Mouse (Mus musculus) left cerebral cortex, postnatal 4 days (tissue): ENCODE results near the gene Olfr433. TPM values are rescaled to one million over a fixed set of nuclear protein-coding genes. Genes with fewer than 3 reads are reported as not detected.
"Not testable (repeated sequence)": the region's sequence is repeated elsewhere in the genome, so short reads cannot be mapped to it uniquely, and the experiment has no call there.

Experiments used
- DNase-seq: peaks from one replicate; pipeline ENCODE4 v3.0.0-alpha.2; 2022
- intact Hi-C: fragments of 180-260 bp; cut with DNase I; formaldehyde crosslinking; loops from one replicate; pipeline ENCODE4 v1.15.1; 2025
- total RNA-seq, 2 experiments: library from RNA; stranded (reverse); gene quantifications; 2 replicates each; pipeline ENCODE4 v1.2.3; 2021

Olfr433 gene
- not detected for total RNA-seq

DNA sequence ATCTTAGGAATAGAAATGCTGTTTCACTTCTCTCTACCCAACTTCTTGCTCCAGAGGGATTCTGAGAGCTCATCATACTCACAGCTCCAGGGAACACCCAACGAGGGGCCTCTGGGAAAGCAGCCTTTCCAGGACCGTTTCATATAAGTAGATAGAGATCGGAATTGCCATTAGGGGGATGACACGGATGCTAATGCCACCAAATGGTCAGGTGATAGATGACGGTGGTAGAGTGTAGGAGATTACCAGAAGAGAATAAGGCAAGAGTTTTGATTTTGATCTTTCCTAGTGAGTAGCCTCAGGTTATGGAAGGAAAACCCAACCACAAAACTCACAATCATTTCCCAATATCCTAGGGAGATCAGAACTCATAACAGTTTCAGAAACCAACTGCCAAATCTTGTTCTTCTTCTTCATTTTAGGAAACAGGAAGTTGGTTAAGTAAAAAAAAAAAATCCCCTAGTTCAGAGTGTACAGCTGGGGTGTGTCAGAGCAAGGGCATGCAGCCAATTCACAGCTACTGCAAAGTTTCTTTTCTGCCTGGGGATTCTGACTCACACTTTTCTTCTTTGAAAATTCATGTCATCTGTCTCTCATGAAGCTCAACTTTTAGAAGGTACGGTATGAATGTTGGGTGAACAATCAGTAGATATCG, at the start of gene Olfr433:
Gene Olfr433 (plus strand): TSS at position 183 of the 655 bp plus-strand sequence.
- DNase-seq, result no peak
- intact Hi-C loops, result no loop called here

DNA sequence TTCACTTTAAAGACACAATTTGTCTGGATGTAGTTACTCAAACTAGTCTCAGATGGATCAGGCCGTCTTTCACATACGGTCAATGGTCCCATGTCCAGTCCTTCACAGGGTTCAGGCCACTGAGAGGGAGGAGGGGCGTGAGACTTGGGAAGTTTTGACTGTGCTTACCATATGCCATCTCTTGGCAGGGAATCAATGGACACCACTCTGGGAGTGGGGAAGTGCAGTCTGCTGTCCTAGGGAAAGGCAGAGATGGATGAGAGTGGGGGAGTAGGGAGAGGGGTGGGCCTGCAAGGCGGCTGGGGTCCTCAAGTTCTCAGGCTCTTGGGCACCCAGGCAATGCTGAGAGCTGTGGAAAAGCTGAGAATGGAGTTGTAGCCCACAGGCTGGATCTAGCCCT, 45.5 kb upstream of the Olfr433 start:
- intact Hi-C loops, result no loop called here
- DNase-seq, result peak; percentile 39

DNA sequence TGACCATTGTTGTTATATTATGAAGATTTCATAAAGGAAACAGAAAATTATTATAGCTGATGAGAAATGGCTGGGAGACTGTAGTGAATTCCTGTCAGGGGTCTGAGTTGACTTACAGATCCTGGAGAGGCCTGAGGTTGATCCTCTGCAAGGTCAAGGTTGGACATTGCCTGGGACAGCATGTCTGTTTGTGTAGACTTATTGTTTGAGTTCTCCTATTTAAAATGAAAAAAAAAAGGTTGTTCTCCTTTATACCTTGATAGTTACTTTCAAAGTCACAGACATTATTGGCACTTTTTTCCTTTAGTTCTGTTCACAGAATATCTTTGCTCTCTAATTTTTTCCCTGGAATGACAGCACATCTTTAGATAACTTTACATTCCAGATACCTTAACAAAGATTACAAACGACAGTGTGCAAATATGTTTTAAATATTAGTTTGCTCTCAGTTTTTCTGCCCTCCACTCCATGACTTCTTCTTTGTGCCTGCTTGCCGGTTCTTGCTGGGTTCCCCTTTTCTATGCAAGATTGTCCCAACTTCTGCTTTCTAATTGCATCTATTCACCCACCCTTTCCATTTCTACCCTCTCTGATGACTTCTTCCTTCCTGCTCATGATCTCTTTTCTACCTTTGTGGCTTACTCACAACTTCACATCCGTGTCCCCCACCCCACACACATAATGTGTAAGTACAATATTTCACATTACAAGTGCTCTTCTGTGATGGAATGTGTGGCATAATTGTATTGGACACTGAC, 36.0 kb upstream of the Olfr433 start:
- DNase-seq, intact Hi-C loops: not testable (repeated sequence)

DNA sequence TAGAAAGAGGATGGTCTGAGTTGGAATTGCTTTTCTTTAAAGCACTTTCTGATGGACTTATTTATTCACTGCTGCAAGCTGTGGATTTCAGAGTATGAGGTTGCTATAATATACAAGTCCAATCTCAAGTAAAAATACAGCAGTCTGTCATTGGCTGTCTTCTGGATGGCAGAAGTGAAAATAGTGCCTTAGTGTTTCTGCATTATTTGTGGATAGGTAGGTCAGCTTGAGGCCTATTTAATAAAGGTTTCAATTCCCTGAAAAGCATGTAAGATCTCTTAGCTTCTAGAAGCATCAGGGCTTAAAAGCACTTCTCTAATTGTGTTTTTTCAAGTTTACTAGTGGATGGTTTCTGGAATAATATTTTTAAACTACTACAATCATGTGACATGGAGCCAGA, 33.5 kb upstream of the Olfr433 start:
- intact Hi-C loops, result not testable (repeated sequence)

DNA sequence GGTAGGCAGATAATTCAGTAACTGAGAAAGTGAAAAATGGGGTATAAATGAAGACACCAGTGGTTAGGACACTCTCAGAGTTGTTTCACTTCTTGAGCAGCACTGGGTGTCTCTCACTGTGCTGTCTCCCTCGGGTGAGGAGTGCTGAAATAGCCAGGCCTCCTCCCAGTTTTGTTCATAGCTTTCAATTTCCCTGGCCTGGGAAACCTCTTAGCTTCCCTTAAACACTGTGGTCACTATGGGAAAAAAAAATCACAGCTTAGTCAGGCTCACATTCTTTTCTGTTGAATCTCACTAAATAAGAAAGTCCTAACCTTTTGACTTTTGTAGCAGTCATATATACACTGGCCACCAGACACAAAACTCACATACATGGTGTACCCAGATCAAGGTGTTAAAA, 8.8 kb upstream of the Olfr433 start, which contains the start of gene Ifi205:
Gene Ifi205 (minus strand): TSS at position 113 of the 400 bp plus-strand sequence.
- no peak for DNase-seq
- intact Hi-C loops, result no loop called here

More for the DNA sequence above, 33.5 kb upstream of the Olfr433 start:
- DNase-seq, result not testable (repeated sequence)

DNA sequence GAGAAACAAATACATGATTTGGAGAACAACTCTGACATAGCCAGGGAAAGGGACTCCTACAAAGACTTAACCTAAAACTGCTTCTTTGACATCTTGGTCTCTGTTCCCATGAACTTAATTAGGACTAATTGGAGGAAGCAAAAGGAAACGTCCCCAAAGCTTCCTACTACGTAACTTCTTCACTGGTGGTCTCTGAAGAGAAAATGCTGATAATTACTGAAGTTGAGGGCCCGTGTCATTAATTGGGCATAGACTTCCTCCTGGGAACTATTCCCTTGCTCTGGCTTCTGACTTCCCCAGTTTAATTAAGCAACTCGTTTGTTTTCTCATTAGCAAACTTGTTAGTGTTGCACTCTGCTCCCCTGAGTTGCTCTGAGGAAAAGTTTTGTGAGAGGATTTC, 4.7 kb upstream of the Olfr433 start:
- no peak for DNase-seq
- intact Hi-C loops, result no loop called here

DNA sequence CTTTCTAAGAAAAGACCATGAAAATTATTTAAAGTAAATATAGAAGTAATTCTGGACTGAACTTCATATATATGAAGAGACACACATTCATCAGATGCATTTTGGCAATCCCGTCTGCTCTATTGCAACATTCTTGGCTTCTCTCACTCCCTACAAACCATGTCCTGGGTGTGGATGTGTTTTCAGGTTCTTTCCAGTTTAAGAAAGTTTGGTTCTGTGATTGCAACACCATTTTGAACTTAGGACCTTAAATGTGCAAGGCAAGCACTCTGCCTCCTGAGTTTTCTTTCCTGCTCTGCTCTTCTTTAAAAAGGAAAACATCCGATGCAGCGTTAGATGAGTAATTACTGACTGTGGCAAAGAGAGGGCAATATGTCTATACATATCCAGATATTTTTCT, 2.0 kb upstream of the Olfr433 start:
- DNase-seq, result no peak
- intact Hi-C loops, result no loop called here

DNA sequence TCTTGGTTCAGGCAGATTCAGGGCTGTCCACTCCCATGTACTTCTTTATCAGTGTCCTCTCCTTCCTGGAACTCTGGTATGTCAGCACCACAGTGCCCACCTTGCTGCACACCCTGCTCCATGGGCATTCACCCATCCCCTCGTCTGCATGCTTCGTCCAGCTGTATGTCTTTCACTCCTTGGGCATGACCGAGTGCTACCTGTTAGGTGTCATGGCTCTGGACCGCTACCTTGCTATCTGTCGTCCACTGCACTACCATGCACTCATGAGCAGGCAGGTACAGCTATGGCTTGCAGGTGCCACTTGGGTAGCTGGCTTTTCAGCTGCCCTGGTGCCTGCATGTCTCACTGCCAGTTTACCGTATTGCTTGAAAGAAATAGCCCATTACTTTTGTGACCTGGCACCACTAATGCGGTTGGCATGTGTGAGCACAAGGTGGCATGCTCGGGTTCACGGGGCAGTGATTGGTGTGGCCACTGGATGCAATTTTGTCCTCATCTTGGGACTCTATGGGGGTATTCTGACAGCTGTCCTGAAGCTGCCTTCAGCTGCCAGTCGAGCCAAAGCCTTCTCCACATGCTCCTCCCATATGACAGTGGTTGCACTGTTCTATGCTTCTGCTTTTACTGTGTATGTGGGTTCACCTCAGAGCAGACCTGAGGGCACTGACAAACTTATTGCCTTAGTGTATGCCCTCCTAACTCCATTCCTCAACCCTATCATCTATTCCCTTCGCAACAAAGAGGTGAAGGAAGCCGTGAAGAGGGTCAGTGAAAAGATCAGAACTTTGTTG, 1.8 kb downstream of the Olfr433 start:
- DNase-seq, intact Hi-C loops: not testable (repeated sequence)

DNA sequence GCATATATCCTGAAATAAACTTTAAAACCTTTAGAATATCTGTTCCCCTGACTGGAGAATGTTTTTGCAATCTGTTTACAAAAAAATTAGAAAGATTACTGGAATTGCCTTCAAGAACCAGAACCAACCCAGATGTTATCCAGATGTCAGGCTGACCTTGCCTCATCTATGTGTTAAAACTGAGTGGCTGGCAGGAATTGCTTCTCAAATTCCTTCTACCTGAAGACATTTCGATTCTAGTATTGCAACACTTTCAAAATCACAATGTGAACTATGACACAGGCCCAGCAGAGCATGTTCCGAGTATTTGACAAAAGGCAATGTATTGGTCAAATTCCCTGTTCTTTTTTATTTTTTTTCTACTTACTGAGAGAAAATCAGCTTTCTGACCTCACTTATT, 3.9 kb downstream of the Olfr433 start:
- intact Hi-C loops, result no loop called here
- DNase-seq, result no peak

DNA sequence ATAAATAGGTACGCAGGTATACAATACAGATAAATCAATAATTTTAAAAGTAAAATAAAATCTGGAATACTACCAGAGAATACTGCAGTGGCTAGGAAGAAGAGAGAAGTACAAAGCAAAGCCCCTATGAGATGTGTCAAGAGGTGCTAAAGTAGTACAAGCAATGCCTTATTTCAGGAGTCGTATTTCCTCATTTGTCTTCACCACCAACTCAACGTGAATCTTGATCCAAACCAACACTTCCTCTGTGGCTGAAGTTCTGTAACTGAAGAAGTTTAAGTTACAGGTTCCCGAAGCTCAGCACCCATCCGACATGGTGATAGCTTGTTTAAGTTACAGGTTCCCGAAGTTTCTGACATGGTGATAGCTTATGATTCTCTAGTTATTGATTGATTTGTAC, 7.7 kb downstream of the Olfr433 start:
- intact Hi-C loops, DNase-seq: not testable (repeated sequence)

DNA sequence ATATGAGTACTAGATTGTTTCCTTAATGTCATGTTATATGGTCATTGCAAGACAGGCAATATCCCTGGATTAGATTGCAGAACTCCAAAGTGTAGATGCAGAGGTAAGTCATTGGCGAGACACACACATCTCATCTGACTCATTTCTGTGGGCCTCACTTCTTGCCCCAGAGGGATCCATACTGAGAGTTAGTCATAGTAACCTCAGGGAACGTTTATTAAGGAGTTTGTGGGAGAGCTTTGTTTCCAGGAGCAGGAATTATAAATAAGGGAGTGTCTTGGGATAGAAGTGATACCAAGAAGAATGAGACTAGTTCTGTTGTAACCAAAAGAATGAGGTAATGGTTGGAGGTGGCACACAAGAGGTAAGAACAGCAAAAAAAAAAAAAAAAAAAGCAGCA, 8.4 kb downstream of the Olfr433 start, which contains the start of gene Olfr432:
Gene Olfr432 (plus strand): TSS at position 313 of the 400 bp plus-strand sequence.
- intact Hi-C loops, result no loop called here
- DNase-seq, result no peak

DNA sequence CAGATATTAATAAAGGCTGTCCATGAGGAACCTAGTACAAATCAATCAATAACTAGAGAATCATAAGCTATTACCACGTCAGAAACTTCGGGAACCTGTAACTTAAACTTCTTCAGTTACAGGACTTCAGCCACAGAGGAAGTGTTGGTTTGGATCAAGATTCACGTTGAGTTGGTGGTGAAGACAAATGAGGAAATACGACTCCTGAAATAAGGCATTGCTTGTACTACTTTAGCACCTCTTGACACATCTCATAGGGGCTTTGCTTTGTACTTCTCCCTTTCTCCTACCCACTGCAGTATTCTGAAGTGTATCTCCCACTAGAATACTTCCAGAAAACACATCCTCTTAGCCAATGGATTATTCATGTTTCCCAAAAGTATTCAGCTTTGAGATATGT, 8.9 kb downstream of the Olfr433 start:
- DNase-seq, intact Hi-C loops: not testable (repeated sequence)

DNA sequence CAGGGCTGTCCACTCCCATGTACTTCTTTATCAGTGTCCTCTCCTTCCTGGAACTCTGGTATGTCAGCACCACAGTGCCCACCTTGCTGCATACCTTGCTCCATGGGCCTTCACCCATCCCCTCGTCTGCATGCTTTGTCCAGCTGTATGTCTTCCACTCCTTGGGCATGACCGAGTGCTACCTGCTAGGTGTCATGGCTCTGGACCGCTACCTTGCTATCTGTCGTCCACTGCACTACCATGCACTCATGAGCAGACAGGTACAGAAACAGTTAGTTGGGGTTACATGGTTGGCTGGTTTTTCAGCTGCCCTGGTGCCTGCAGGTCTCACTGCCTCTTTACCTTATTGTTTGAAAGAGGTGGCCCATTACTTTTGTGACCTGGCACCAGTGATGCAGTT, 10.0 kb downstream of the Olfr433 start:
- no peak for DNase-seq
- intact Hi-C loops, result no loop called here

DNA sequence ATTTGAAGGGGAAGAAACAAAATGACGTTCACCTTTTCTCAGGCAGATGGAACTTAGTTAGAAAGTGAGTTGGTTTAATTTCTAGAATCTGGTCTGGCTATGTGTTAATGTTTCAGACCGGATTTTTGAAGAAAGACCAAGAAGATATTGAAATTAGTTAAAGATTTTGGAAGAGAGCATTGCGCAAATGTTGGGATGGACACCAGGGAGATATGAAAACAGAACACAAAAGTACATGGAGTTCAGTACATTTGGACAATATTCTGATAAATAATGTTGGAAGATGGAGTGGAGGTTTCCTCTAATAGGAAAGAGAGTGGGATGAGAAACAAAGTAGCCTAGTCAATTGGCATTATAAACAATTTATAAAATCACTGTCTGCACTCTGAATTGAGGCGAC, 11.0 kb downstream of the Olfr433 start:
- intact Hi-C loops, result no loop called here
- DNase-seq, result no peak

DNA sequence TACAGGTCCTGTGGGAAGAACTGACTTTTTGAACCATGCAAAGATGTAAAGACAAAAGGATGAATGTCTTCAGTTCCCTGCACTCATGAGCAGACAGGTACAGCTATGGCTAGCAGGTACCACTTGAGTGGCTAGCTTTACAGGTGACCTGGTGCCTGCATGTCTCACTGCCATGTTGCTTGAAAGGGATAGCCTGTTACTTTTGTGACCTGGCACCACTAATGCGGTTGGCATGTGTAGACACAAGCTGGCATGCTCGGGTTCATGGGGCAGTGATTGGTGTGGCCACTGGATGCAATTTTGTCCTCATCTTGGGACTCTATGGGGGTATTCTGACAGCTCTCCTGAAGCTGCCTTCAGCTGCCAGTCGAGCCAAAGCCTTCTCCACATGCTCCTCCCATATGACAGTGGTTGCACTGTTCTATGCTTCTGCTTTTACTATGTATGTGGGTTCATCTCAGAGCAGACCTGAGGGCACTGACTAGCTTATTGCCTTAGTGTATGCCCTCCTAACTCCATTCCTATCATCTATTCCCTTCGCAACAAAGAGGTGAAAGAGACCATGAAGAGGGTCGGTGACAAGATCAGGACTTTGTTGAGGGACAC, 11.5 kb downstream of the Olfr433 start:
- intact Hi-C loops, result no loop called here
- no peak for DNase-seq

DNA sequence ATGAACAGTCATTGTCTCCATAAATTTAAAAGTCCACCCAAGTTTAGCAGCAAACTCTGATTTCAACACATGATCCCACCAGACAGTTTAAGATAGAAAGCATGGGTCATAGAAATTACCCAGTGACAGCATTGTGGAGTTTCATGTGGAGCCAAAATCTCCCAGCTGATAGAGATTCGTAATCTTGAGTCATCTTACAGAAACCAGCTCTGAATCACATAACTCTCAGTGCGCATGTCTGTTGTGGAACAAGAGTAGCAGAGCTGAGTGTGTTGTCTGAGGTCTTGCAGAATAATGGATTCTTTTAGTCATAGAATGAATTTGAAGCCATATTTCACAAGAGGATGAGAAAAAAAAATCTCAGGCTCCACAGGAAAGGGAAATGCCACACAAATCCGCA, 12.5 kb downstream of the Olfr433 start:
- no peak for DNase-seq
- intact Hi-C loops, result no loop called here

DNA sequence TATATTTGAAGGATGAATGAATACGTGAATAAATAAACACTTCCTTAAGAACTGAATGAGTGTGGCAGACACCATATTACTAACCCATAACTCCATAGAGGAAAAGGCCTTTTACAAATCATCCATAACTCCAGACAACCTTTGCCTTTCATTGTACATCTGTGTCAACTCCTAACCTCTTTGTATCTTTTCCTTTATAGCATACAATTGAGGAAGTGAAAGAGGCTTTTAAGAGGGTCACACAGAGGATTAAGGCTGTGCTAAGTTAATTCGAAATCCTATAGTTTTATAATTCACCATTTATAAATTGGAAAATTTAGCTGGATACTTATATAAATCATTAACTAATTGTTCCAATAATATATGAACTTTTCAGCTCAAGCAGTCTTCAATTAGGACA, 14.7 kb downstream of the Olfr433 start:
- intact Hi-C loops, result no loop called here

DNA sequence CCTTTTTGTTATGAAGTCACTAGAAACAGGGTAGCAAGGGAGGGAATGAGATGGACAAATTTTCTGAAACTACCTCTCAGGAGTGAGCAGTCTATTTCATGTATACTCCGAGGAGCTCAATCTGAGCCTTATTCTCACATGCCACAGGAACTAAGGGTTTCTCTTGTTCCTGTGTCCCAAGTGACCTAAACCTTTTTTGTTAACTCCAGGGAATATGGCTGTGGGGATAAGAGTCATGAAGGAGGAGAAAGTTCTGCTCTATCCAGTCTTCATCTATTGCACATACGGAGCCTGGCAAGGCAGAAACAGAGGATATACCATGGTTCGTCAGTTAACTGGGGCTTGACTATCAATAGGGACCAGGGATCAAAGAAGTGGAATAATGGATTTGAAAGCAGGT, 25.8 kb downstream of the Olfr433 start, which contains the start of gene Olfr430:
Gene Olfr430 (plus strand): TSS at position 301 of the 400 bp plus-strand sequence.
- intact Hi-C loops, result no loop called here
- no peak for DNase-seq

More for the DNA sequence above, 14.7 kb downstream of the Olfr433 start:
- DNase-seq, result no peak

DNA sequence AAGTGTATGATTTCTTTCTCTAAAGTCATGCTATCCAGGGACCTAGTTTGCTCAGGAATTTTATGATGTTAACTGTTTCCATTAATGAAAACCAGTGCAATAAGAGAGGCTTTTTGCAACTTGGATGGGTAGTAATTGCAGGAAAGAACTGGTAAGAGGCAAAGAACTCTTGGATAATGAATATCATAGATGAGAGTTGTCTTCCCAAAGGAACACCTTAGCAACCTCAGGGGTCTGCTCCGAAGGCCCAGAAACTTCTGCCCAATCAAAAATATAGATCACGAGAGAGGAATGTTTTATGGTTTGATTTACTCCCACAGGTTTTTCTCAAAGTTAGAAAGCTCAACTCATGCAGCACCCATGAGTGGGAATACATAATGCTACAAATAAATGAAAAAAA, 43.5 kb downstream of the Olfr433 start, which contains the start of gene Olfr429:
Gene Olfr429 (plus strand): TSS at position 301 of the 400 bp plus-strand sequence.
- DNase-seq, result no peak
- intact Hi-C loops, result no loop called here
